Mouse (Mus musculus): ENCODE data around the gene Stra6. TPM values are rescaled to one million over a fixed set of nuclear protein-coding genes. Genes with fewer than 3 reads are reported as not detected.

Gene Stra6
- polyA plus RNA-seq, 1 experiment from 2014 or later: 4.0 TPM

DNA sequence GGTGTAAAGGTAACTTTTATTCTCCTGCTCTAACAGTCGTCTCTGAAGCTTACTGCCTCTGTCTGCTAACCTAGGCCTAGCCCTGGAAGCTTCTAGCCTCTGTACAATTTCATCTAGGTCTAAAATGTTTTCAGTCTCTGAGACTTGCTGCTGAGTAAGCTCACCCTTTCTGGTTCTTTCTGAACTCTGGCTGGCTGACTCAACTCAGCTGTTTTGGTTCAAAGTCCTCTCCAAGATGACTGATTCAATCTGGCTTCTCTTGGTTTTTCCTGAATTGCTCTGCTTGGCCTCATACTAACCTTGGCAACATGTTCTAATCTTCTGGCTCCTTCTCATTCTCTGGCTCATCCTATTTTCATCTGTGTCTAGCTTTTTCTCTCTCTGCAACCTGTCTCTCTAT is 102.2 kb downstream of the Stra6 start:
- Histone ChIP-seq H3K4me3 (ENCODE audit: low read depth, low read length) (no peak overlapping the region), H3K9me3 (ENCODE audit: low read depth, low read length) (no peaks in the 10 kb centered on the region), H3K36me3 (ENCODE audit: insufficient read depth) (no peaks in the 10 kb centered on the region), H3K9ac (no peak overlapping the region), H3K4me1 (ENCODE audit: insufficient read depth) (no peaks in the 10 kb centered on the region), H3K27ac (ENCODE audit: low read depth) (no peak overlapping the region), H3K27me3 (ENCODE audit: insufficient read depth, low read length) (no peaks in the 10 kb centered on the region), H3K4me2 (no peak overlapping the region)
- DNase-seq: no peak
- no peak for ATAC-seq (ENCODE audit: insufficient read depth)
- TF ChIP-seq CTCF (IDR thresholded peaks at IDR 0.05; ENCODE audit: low read depth): no peak
- 82% methylated on average over 1 of the region's 1 CpGs for WGBS

DNA sequence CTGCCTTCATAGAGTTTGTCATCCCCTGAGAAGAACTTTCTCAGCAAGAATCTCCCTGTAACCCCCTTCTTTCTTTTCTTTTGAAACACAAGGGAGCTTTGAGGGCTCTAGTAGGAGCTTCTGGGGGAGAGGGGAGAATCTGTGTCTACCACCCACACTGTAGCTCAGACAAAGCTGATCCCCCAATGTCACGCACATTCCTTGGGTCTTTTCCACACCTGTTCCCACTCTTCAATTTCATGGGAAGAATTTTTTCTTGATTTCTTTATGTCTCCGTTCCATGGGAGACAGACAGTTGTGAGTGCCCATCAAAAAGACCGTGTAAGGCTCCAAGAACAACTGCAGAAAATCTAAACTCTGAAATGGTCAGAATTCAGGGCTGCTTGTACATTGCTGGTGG is 105.3 kb downstream of the Stra6 start:
- DNase-seq: no peak

DNA sequence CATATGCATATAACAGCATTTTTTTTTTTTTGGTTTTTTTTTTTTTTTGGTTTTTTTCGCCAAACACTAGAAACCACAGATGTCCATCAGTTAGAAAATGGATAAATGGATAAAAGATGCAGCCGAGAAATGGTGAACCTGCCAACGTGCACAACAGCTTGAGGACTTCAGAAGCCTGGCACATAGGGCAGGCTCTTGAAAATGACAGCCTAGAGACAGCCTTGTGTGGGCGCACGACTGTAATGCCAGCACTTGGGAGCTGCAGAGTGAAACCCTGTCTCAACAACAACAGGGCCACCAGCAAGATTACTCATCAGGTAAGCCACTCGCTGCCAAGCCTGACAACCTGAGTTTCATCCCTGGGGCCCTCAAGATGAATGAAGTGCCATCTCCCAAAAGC is 105.8 kb downstream of the Stra6 start:
- Histone ChIP-seq H3K27ac (ENCODE audit: low read depth) (no peak overlapping the region), H3K36me3 (ENCODE audit: insufficient read depth) (no peaks in the 10 kb centered on the region), H3K9ac (no peak overlapping the region), H3K27me3 (ENCODE audit: insufficient read depth, low read length) (no peaks in the 10 kb centered on the region), H3K9me3 (ENCODE audit: low read depth, low read length) (no peaks in the 10 kb centered on the region), H3K4me2 (no peak overlapping the region), H3K4me1 (ENCODE audit: insufficient read depth) (no peaks in the 10 kb centered on the region), H3K4me3 (ENCODE audit: low read depth, low read length) (no peak overlapping the region)
- 78% methylated on average over 6 of the region's 6 CpGs for WGBS
- TF ChIP-seq CTCF (IDR thresholded peaks at IDR 0.05; ENCODE audit: low read depth): no peak
- DNase-seq (no peak), ATAC-seq (ENCODE audit: insufficient read depth) (no peak)

More for the DNA sequence above, 105.3 kb downstream of the Stra6 start:
- no peak for ATAC-seq (ENCODE audit: insufficient read depth)
- WGBS: 66% methylated on average over 3 of the region's 3 CpGs
- no peaks in the 10 kb centered on the region for H3K27me3 ChIP-seq (ENCODE audit: insufficient read depth, low read length)
- H3K9ac ChIP-seq: no peak overlapping the region
- H3K4me1 ChIP-seq (ENCODE audit: insufficient read depth): no peaks in the 10 kb centered on the region
- no peak overlapping the region for H3K4me3 ChIP-seq (ENCODE audit: low read depth, low read length)
- no peak for TF ChIP-seq CTCF (IDR thresholded peaks at IDR 0.05; ENCODE audit: low read depth)
- no peaks in the 10 kb centered on the region for H3K36me3 ChIP-seq (ENCODE audit: insufficient read depth)
- H3K4me2 ChIP-seq: no peak overlapping the region
- no peaks in the 10 kb centered on the region for H3K9me3 ChIP-seq (ENCODE audit: low read depth, low read length)
- H3K27ac ChIP-seq (ENCODE audit: low read depth): no peak overlapping the region

DNA sequence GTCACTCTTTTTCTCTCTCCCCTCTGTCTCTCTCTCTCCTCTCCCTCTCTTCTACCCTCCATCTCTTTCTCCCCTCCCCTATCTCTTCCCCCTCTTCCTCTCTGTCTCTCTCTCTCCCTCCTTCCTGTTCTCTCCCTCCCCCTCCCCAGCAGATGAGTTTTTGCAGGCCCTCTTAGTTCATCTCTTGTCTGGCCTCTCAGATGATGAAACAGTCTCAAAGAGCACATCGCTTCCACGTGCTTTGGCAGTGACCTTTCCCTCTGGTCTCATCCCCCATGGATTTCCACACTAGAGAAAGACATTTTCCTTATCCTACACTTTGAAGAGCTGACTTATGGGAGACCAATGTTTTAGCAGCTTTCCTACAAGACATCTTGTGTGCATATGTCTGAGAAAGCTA is 109.3 kb downstream of the Stra6 start:
- H3K4me3 ChIP-seq (ENCODE audit: low read depth, low read length): no peak overlapping the region
- 52% methylated on average over 2 of the region's 2 CpGs for WGBS
- H3K36me3 ChIP-seq (ENCODE audit: insufficient read depth): no peaks in the 10 kb centered on the region
- ATAC-seq (ENCODE audit: insufficient read depth): no peak
- H3K4me1 ChIP-seq (ENCODE audit: insufficient read depth): 0 out of 2 replicates have a peak, but pooled peaks cover 3% of the 10 kb centered on the region
- H3K4me2 ChIP-seq: no peak overlapping the region
- no peak overlapping the region for H3K27ac ChIP-seq (ENCODE audit: low read depth)
- H3K9me3 ChIP-seq (ENCODE audit: low read depth, low read length): no peaks in the 10 kb centered on the region
- no peak for TF ChIP-seq CTCF (IDR thresholded peaks at IDR 0.05; ENCODE audit: low read depth)
- no peak overlapping the region for H3K9ac ChIP-seq
- no peak for DNase-seq
- H3K27me3 ChIP-seq (ENCODE audit: insufficient read depth, low read length): no peaks in the 10 kb centered on the region

DNA sequence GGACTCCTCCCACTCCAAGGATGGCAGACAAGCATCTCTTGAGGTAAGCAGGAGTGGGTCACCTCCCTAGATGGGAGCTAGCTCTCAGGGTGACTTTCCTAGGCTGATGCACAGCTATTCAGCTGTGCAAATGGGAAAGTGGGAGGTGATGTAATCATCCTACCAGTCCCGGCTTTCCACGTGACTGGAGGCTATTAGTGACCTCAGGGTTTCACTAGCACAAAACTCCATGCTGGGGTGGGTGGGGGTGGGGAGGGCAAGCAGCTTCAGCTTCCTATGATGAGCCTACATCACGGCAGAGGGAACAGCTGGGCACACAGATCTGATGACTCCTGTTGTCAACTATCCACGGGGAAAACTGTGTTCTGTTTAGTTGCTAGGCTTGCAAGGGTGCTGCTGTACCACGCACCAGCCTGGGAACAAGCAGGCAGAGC is 111.2 kb downstream of the Stra6 start:
- H3K4me1 ChIP-seq (ENCODE audit: insufficient read depth): 0 out of 2 replicates have a peak, but pooled peaks cover 3% of the 10 kb centered on the region
- no peak overlapping the region for H3K9ac ChIP-seq
- no peaks in the 10 kb centered on the region for H3K36me3 ChIP-seq (ENCODE audit: insufficient read depth)
- ATAC-seq (ENCODE audit: insufficient read depth) (0 out of 2 replicates have a peak, but pooled peaks have one; percentile 8), DNase-seq (no peak)
- no peaks in the 10 kb centered on the region for H3K27me3 ChIP-seq (ENCODE audit: insufficient read depth, low read length)
- TF ChIP-seq CTCF (IDR thresholded peaks at IDR 0.05; ENCODE audit: low read depth): no peak
- no peak overlapping the region for H3K4me3 ChIP-seq (ENCODE audit: low read depth, low read length)
- H3K4me2 ChIP-seq: no peak overlapping the region
- no peak overlapping the region for H3K27ac ChIP-seq (ENCODE audit: low read depth)
- WGBS: 22% methylated on average over 5 of the region's 5 CpGs
- H3K9me3 ChIP-seq (ENCODE audit: low read depth, low read length): no peaks in the 10 kb centered on the region

DNA sequence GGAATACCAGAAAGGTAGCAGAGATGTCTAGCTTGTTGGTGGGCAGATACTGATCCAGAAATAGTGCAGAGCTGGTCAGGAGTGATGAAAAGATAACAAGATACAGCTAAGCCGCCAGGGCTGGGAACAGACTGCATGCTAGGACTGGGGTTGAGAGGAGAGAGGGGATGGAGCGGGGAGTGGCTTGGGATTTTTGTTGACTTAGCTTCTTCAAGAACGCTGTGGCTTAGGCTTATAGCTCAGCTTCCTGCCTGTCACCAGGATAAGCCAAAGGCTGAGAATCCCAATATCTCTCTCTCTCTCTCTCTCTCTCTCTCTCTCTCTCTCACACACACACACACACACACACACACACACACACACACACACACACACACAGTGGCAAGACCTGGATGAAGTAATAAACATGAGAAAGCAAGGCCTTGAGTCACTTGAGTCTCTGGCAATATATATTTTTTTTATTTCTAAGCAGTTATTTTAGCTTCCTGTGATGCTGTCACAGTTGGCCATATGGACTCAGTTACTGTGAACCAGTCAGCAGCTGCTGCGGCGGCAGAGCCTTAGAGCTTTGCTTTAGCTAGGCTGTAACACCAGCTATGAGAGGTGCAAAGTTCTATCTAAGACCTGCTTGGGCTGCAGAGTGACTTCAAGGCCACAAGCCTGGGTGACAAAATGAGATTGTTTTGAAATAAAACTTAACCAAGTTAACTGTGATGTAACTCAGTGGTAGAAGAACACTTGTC is 112.3 kb downstream of the Stra6 start:
- no peak overlapping the region for H3K4me2 ChIP-seq
- no peaks in the 10 kb centered on the region for H3K36me3 ChIP-seq (ENCODE audit: insufficient read depth)
- no peaks in the 10 kb centered on the region for H3K27me3 ChIP-seq (ENCODE audit: insufficient read depth, low read length)
- 0 out of 2 replicates have a peak, but pooled peaks cover 3% of the 10 kb centered on the region for H3K4me1 ChIP-seq (ENCODE audit: insufficient read depth)
- no peak overlapping the region for H3K9ac ChIP-seq
- WGBS: 29% methylated on average over 5 of the region's 5 CpGs
- no peak overlapping the region; the same call in 1 of the 2 replicates for H3K27ac ChIP-seq (ENCODE audit: low read depth)
- peak; percentile 41 for DNase-seq
- no peak for ATAC-seq (ENCODE audit: insufficient read depth)
- TF ChIP-seq CTCF (IDR thresholded peaks at IDR 0.05; ENCODE audit: low read depth): no peak
- H3K4me3 ChIP-seq (ENCODE audit: low read depth, low read length): no peak overlapping the region
- no peaks in the 10 kb centered on the region for H3K9me3 ChIP-seq (ENCODE audit: low read depth, low read length)

DNA sequence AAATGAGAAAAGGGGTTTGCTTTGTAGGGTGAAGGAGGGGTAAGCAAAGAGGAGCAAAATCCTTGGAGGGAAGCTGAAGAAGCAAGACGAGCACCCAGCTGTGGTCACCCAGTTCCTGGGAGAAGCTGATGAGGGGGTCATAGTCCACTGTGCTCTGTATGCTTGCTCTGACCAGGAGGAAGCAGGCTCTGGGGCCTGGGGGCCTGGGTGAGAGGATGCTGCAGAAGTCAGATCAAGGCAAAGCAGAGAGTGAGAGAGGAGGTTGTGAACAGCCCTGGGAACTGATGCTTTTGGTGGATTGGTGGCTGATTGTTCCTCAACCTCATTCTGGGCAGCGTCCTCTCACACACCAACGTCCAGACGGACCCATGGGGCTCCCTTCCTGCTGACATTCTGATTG is 113.6 kb downstream of the Stra6 start:
- Histone ChIP-seq H3K4me3 (ENCODE audit: low read depth, low read length) (no peak overlapping the region), H3K27ac (ENCODE audit: low read depth) (no peak overlapping the region), H3K9ac (no peak overlapping the region), H3K4me2 (no peak overlapping the region), H3K27me3 (ENCODE audit: insufficient read depth, low read length) (no peaks in the 10 kb centered on the region), H3K4me1 (ENCODE audit: insufficient read depth) (0 out of 2 replicates have a peak, but pooled peaks cover 3% of the 10 kb centered on the region), H3K36me3 (ENCODE audit: insufficient read depth) (no peaks in the 10 kb centered on the region), H3K9me3 (ENCODE audit: low read depth, low read length) (no peaks in the 10 kb centered on the region)
- TF ChIP-seq CTCF (IDR thresholded peaks at IDR 0.05; ENCODE audit: low read depth): no peak
- no peak for DNase-seq
- WGBS: 66% methylated on average over 4 of the region's 4 CpGs
- ATAC-seq (ENCODE audit: insufficient read depth): no peak
